Mouse (Mus musculus) liver, postnatal 0 days (tissue): ENCODE results near the gene Adgrl2. TPM values are rescaled to one million over a fixed set of nuclear protein-coding genes. Genes with fewer than 3 reads are reported as not detected.

Source experiments
- ATAC-seq: fragments of 200-750 bp; cut with Nextera tagmentation; 2 replicates; pipeline ENCODE4 v1.8.0; 2017; ENCODE audit warnings: mild to moderate bottlenecking, moderate library complexity
- DNase-seq: peaks from one replicate; pipeline ENCODE4 v3.0.0-alpha.2; 2016
- H3K27ac ChIP-seq: fragments of 300-500 bp; sonication (generic); 2 replicates; pipeline ENCODE4 v1.5.1; 2014; ENCODE audit warnings: antibody characterized with exemption, moderate library complexity, mild to moderate bottlenecking, low read depth
- H3K27me3 ChIP-seq: fragments of 300-500 bp; sonication (generic); 2 replicates; pipeline ENCODE4 v1.6.1; 2014; ENCODE audit warnings: low read length, control low read depth, mixed read lengths; ENCODE audit not compliant: insufficient read depth
- H3K36me3 ChIP-seq: fragments of 300-500 bp; sonication (generic); replicated peaks from 2 replicates; pipeline ENCODE4 v1.6.1; 2014; ENCODE audit warnings: mild to moderate bottlenecking, control low read depth, low read length, moderate library complexity, mixed read lengths; ENCODE audit not compliant: insufficient read depth
- H3K4me1 ChIP-seq: fragments of 300-500 bp; sonication (generic); 2 replicates; pipeline ENCODE4 v1.6.1; 2014; ENCODE audit warnings: antibody characterized with exemption, mild to moderate bottlenecking, control low read depth; ENCODE audit not compliant: insufficient read depth
- H3K4me2 ChIP-seq: fragments of 300-500 bp; sonication (generic); 2 replicates; pipeline ENCODE4 v1.6.1; 2014; ENCODE audit warnings: low read depth, mild to moderate bottlenecking, low read length, moderate library complexity, mixed read lengths
- H3K4me3 ChIP-seq: fragments of 300-500 bp; sonication (generic); 2 replicates; pipeline ENCODE4 v1.5.1; 2014; ENCODE audit warnings: low read depth, low read length
- H3K9ac ChIP-seq: fragments of 300-500 bp; sonication (generic); replicated peaks from 2 replicates; pipeline ENCODE4 v1.6.1; 2014; ENCODE audit warnings: mild to moderate bottlenecking, moderate library complexity
- H3K9me3 ChIP-seq: fragments of 300-500 bp; sonication (generic); 2 replicates; pipeline ENCODE4 v1.6.1; 2016; ENCODE audit warnings: mild to moderate bottlenecking, control low read depth, low read length, mixed read lengths
- CTCF ChIP-seq: sonication (generic); IDR thresholded peaks from 2 replicates; pipeline ENCODE4 v1.5.1; 2016; ENCODE audit warnings: antibody characterized with exemption, low read depth
- EP300 ChIP-seq: IDR thresholded peaks from 2 replicates; pipeline ENCODE4 v1.6.1; 2016; ENCODE audit warnings: antibody characterized with exemption, low read depth, mild to moderate bottlenecking
- WGBS: fragments of 180-500 bp; shearing (Covaris S2); extraction: QIAGEN DNeasy Blood & Tissue Kit; methylation state at CpG from one replicate; pipeline ENCODE4 v1.1.7; 2014; ENCODE audit not compliant: insufficient replicate concordance; 5-methylcytosine and 5-hydroxymethylcytosine counted together
- polyA plus RNA-seq: library from polyadenylated mRNA; unstranded; fragments of >200 nt; fragmentation: Nextera tagmentation; extraction: Ambion mirVana; gene quantifications from 2 replicates; pipeline ENCODE4 v1.2.1, GENCODE M21; 2015

The Adgrl2 gene
- polyA plus RNA-seq, 1 experiment from 2014 or later = 9.1 TPM

- Histone ChIP-seq H3K27ac (no peak overlapping the region), H3K36me3 (no peaks in the 10 kb centered on the region), H3K9ac (no peak overlapping the region), H3K27me3 (no peaks in the 10 kb centered on the region), H3K4me1 (no peaks in the 10 kb centered on the region), H3K4me2 (no peak overlapping the region), H3K4me3 (no peak overlapping the region), H3K9me3 (no peaks in the 10 kb centered on the region)
- no peak for TF ChIP-seq EP300
- TF ChIP-seq CTCF = peak; percentile 29; the same call in 1 of the 2 replicates
- WGBS = 59% methylated on average over 8 of the region's 8 CpGs
- no peak for ATAC-seq
- no peak for DNase-seq
These were observed 11.8 kb downstream of the Adgrl2 start for GRCm38 (mm10) chr3:148978541-148978940.

DNA sequence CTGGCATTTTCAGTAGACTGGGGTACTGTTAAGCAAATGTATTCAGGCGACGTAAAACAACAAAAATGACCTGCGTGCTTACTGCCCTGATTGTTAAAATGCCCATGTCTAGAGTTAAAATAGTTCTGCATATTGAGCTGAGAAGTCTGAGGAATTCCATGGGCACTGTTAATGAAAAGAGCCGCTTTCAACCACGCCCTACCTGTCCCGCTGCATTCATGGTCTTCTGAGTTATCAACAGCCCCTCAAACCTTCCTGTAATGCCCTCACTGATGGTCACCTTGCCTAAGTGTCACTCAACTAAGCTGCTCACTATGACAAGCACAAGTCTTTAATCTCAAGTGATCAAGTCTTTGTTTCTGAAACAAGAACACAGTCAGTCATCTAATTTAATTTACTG is 12.5 kb downstream of the Adgrl2 start:
- TF ChIP-seq CTCF (no peak), EP300 (no peak)
- H3K4me2 ChIP-seq = no peak overlapping the region
- H3K36me3 ChIP-seq = no peaks in the 10 kb centered on the region
- H3K27ac ChIP-seq = no peak overlapping the region
- H3K9ac ChIP-seq = no peak overlapping the region
- ATAC-seq (no peak), DNase-seq (no peak)
- WGBS = 80% methylated on average over 6 of the region's 6 CpGs
- H3K4me1 ChIP-seq = no peaks in the 10 kb centered on the region
- H3K4me3 ChIP-seq = no peak overlapping the region
- H3K27me3 ChIP-seq = no peaks in the 10 kb centered on the region
- H3K9me3 ChIP-seq = no peaks in the 10 kb centered on the region

DNA sequence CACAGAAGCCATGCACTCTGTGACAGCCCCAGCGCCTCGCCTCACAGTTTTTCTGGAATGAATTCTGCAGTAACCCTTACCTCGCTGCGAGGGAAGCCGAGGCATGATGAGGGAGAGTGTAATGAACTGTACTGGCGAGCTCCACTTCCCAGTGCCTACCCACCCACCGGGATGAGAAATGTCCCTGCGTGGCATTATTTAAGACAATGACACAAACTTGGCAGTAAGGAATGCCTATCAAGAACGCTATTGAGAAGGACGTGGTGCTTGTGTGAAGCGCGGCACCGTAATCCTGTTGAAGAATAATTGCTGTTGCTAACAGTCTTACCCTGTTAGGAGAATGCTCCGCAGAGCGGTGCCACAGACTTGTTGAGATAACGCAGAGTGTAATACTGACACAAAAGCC is 13.2 kb downstream of the Adgrl2 start:
- Histone ChIP-seq H3K27ac (no peak overlapping the region), H3K36me3 (no peaks in the 10 kb centered on the region), H3K27me3 (no peaks in the 10 kb centered on the region), H3K4me3 (no peak overlapping the region), H3K9me3 (no peaks in the 10 kb centered on the region), H3K9ac (no peak overlapping the region), H3K4me2 (no peak overlapping the region), H3K4me1 (no peaks in the 10 kb centered on the region)
- WGBS = 76% methylated on average over 16 of the region's 16 CpGs
- no peak for TF ChIP-seq EP300
- no peak for TF ChIP-seq CTCF
- ATAC-seq (no peak), DNase-seq (no peak)

DNA sequence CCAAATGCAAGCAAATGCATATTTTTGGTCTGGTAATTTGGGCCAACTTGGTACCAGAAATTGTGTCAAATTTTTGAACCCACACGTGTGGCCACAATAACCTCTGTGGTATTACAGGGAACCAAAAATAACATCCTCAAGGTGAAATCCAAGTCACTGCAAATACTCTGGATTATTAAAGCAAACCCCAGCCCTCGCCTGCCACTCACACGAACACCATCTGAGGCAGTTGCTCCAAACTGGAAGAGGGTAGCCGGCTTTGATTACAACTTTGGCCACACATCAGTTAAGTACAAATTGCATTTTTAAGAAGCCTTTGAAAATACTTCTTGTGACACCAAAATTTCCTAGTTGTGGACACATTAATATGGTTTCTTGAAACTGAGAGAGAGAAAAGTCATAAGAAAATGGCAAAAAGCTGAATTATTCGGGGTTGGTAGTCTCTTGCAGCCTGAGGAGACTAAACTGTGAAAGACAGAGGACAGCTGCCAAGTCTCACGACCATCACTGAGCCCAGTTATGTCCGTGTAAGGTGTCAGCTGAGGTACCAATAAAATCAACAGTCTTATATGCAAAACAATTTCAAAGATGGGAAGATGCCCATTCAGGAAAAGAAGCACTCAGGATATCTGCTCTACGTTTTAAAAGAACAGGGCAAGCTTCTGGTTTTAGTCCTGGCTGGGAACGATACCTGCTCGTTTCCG is 18.3 kb downstream of the Adgrl2 start:
- Histone ChIP-seq H3K9me3 (no peaks in the 10 kb centered on the region), H3K4me1 (no peaks in the 10 kb centered on the region), H3K27ac (no peak overlapping the region), H3K4me2 (no peak overlapping the region), H3K27me3 (no peaks in the 10 kb centered on the region), H3K9ac (no peak overlapping the region), H3K36me3 (no peaks in the 10 kb centered on the region), H3K4me3 (no peak overlapping the region)
- no peak for ATAC-seq
- TF ChIP-seq CTCF (no peak), EP300 (no peak)
- 79% methylated on average over 11 of the region's 11 CpGs for WGBS
- DNase-seq = no peak

DNA sequence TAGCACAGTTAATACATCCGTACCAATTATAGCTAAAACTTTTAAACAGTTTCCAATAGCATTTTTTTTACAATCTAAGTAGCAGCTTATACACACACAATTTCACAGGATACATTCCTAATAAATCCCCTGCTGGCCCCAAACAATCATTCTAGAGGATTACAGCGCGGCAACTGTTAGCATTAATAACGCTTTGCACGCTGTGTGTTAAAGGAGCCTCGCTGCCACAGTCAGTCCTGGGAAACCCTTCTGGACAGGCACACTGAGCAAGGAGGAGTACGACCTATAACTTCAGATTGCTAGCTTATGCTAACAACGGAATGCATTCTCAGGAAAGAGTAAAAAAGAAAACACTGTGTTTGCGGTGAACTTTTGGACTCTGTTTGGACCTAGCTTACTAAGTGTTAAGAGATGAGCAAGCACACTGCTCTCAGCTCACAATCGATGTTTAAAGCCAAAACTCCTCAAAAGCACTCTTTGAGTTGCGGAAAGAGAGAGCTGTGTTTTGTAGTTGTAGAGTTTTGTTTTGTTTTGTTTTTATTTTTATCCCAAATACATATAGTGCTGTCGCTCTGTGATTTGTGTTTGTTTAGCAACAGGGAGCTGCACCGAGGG is 25.3 kb downstream of the Adgrl2 start:
- Histone ChIP-seq H3K27ac (no peak overlapping the region), H3K27me3 (no peaks in the 10 kb centered on the region), H3K9ac (no peak overlapping the region), H3K9me3 (no peaks in the 10 kb centered on the region), H3K36me3 (no peaks in the 10 kb centered on the region), H3K4me1 (no peaks in the 10 kb centered on the region; the same call in none of the 2 replicates), H3K4me3 (no peak overlapping the region), H3K4me2 (peak overlapping the region; percentile 28; the same call in 1 of the 2 replicates)
- 71% methylated on average over 13 of the region's 13 CpGs for WGBS
- peak; percentile 36; the same call in 1 of the 2 replicates for ATAC-seq
- no peak for TF ChIP-seq EP300
- TF ChIP-seq CTCF = no peak
- no peak for DNase-seq

DNA sequence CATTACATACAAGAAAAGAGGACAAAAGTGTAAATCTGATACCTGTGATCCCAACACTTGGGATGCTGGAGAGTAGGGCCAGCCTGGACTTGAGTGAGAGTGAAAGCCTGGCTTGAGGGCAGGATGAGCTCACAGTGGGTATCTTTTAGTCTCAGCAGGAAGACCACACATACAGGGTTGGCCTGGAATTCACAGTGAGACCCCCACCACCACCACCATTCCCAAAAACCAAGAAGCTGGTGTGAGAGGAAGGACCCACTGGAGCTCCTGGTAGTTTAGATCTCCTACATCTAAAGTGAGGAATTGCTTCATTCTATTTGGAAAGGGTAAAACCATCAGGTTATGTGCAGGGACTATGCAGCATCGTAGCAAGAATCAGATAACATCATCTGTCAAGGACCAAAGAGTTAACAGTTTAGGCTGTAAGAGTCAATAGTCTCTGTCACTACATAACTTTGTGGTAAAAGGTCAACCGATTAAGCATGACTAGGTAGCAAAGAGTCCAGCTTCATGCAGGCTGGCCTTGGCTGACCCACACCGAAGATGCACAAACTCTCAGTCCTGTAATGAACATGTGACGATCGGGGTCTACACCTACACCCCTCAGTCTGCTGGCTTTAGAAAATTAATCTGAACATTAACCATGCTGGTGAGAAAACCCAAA is 26.8 kb downstream of the Adgrl2 start:
- H3K9me3 ChIP-seq = no peaks in the 10 kb centered on the region
- TF ChIP-seq CTCF (no peak), EP300 (no peak)
- 66% methylated on average over 5 of the region's 5 CpGs for WGBS
- H3K27ac ChIP-seq = no peak overlapping the region
- H3K27me3 ChIP-seq = no peaks in the 10 kb centered on the region
- no peaks in the 10 kb centered on the region for H3K36me3 ChIP-seq
- no peak overlapping the region for H3K4me3 ChIP-seq
- H3K4me2 ChIP-seq = no peak overlapping the region
- no peak overlapping the region for H3K9ac ChIP-seq
- H3K4me1 ChIP-seq = peaks cover 7% of the 10 kb centered on the region
- ATAC-seq (peak; percentile 68), DNase-seq (no peak)
